Mouse (Mus musculus) MEL (cell line): ENCODE results near the gene Map3k20. TPM values are rescaled to one million over a fixed set of nuclear protein-coding genes. Genes with fewer than 3 reads are reported as not detected.

Source experiments
- DNase-seq: peaks from one replicate; pipeline ENCODE4 v3.0.0; 2011; ENCODE audit warnings: low read depth, low spot score
- H3K27ac ChIP-seq: 2 replicates; pipeline ENCODE4 v1.5.1; 2012; ENCODE audit warnings: low read depth, mild to moderate bottlenecking, control low read depth, low read length, moderate library complexity; ENCODE audit not compliant: control insufficient read depth
- H3K27me3 ChIP-seq, 2 experiments: fragments of 150-350 bp in 1 of 2; sonication (generic) in 1 of 2; 2 replicates each; pipeline ENCODE4 v1.6.1; 2012; ENCODE audit warnings: low read length in 2 of 2, mild to moderate bottlenecking in 2 of 2, improper control_type of control experiment in 1 of 2, moderate library complexity in 1 of 2; ENCODE audit not compliant: insufficient read depth in 2 of 2, control insufficient read depth in 1 of 2
- H3K36me3 ChIP-seq, 2 experiments: 2 replicates each; pipeline ENCODE4 v1.6.1; 2012 to 2014; ENCODE audit warnings: low read length in 2 of 2, improper control_type of control experiment in 1 of 2, inconsistent platforms in 1 of 2, mild to moderate bottlenecking in 1 of 2; ENCODE audit not compliant: insufficient read depth in 2 of 2, control insufficient read depth in 1 of 2
- H3K4me1 ChIP-seq, 2 experiments: fragments of 150-350 bp in 1 of 2; sonication (generic) in 1 of 2; 2 replicates each; pipeline ENCODE4 v1.6.1; 2012; ENCODE audit warnings: low read length in 2 of 2, improper control_type of control experiment in 1 of 2, mild to moderate bottlenecking in 1 of 2; ENCODE audit not compliant: insufficient read depth in 2 of 2, control insufficient read depth in 1 of 2
- H3K4me3 ChIP-seq, 2 experiments: fragments of 150-350 bp in 1 of 2; sonication (generic) in 1 of 2; 2 replicates each; pipeline ENCODE4 v1.5.1; 2012; ENCODE audit warnings: low read depth in 2 of 2, low read length in 2 of 2, mild to moderate bottlenecking in 2 of 2, moderate library complexity in 2 of 2, control low read depth in 1 of 2, improper control_type of control experiment in 1 of 2; ENCODE audit not compliant: control insufficient read depth in 1 of 2, insufficient read depth in 1 of 2
- H3K79me2 ChIP-seq: 2 replicates; pipeline ENCODE4 v1.6.1; 2012; ENCODE audit warnings: mild to moderate bottlenecking, low read length, moderate library complexity; ENCODE audit not compliant: control insufficient read depth, poor library complexity, insufficient read depth
- H3K9ac ChIP-seq: 2 replicates; pipeline ENCODE4 v1.6.1; 2012; ENCODE audit warnings: low read depth, mild to moderate bottlenecking, control low read depth, low read length, moderate library complexity; ENCODE audit not compliant: control insufficient read depth, poor library complexity, severe bottlenecking
- H3K9me3 ChIP-seq: fragments of 150-350 bp; sonication (generic); replicated peaks from 2 replicates; pipeline ENCODE4 v1.6.1; 2012; ENCODE audit warnings: mild to moderate bottlenecking, low read length, improper control_type of control experiment, moderate library complexity; ENCODE audit not compliant: insufficient read depth
- CHD2 ChIP-seq: IDR thresholded peaks from 2 replicates; pipeline ENCODE4 v1.6.1; 2011; ENCODE audit warnings: low read length, improper control_type of control experiment
- CTCF ChIP-seq, 3 experiments: IDR thresholded peaks in 2 of 3; conservative IDR thresholded peaks in 1 of 3; 2 replicates each; pipeline ENCODE4 v1.5.1; 2011 to 2012; ENCODE audit warnings: low read length in 3 of 3, low read depth in 2 of 3, mild to moderate bottlenecking in 2 of 3, improper control_type of control experiment in 1 of 3, inconsistent platforms in 1 of 3, mixed read lengths in 1 of 3, moderate library complexity in 1 of 3; ENCODE audit not compliant: control insufficient read depth in 1 of 3, insufficient read depth in 1 of 3, poor library complexity in 1 of 3, severe bottlenecking in 1 of 3
- E2F4 ChIP-seq: IDR thresholded peaks from 2 replicates; pipeline ENCODE4 v1.6.1; 2011; ENCODE audit warnings: low read depth, low read length, improper control_type of control experiment, borderline replicate concordance
- EP300 ChIP-seq, 2 experiments: IDR thresholded peaks; 2 replicates each; pipeline ENCODE4 v1.6.1; 2011; ENCODE audit warnings: improper control_type of control experiment in 2 of 2, low read length in 2 of 2, low read depth in 1 of 2, mild to moderate bottlenecking in 1 of 2
- ETS1 ChIP-seq: IDR thresholded peaks from 2 replicates; pipeline ENCODE4 v1.6.1; 2012; ENCODE audit warnings: low read depth, mild to moderate bottlenecking, inconsistent platforms, low read length, improper control_type of control experiment, moderate library complexity
- GATA1 ChIP-seq: IDR thresholded peaks from 2 replicates; pipeline ENCODE4 v1.6.1; 2011; ENCODE audit warnings: low read depth, low read length, improper control_type of control experiment
- HCFC1 ChIP-seq: IDR thresholded peaks from 2 replicates; pipeline ENCODE4 v1.6.1; 2012; ENCODE audit warnings: low read depth, mild to moderate bottlenecking, inconsistent platforms, low read length, improper control_type of control experiment, moderate library complexity
- KAT2A ChIP-seq: conservative IDR thresholded peaks from 2 replicates; pipeline ENCODE4 v1.6.1; 2012; ENCODE audit warnings: low read depth, low read length, improper control_type of control experiment, inconsistent platforms
- MAFK ChIP-seq: IDR thresholded peaks from 2 replicates; pipeline ENCODE4 v1.6.1; 2011; ENCODE audit warnings: low read depth, mild to moderate bottlenecking, low read length, improper control_type of control experiment, borderline replicate concordance
- MAX ChIP-seq: IDR thresholded peaks from 2 replicates; pipeline ENCODE4 v1.6.1; 2011; ENCODE audit warnings: low read length, improper control_type of control experiment
- MAZ ChIP-seq: IDR thresholded peaks from 2 replicates; pipeline ENCODE4 v1.6.1; 2012; ENCODE audit warnings: low read depth, mild to moderate bottlenecking, inconsistent platforms, low read length, improper control_type of control experiment
- MXI1 ChIP-seq: IDR thresholded peaks from 2 replicates; pipeline ENCODE4 v1.6.1; 2011; ENCODE audit warnings: mild to moderate bottlenecking, low read depth, low read length, improper control_type of control experiment
- NELFE ChIP-seq: IDR thresholded peaks from 2 replicates; pipeline ENCODE4 v1.6.1; 2011; ENCODE audit warnings: low read depth, low read length, improper control_type of control experiment
- NRF1 ChIP-seq: IDR thresholded peaks from 2 replicates; pipeline ENCODE4 v1.6.1; 2014; ENCODE audit warnings: low read depth, mild to moderate bottlenecking, inconsistent platforms, low read length, improper control_type of control experiment, moderate library complexity; ENCODE audit not compliant: poor library complexity, insufficient read depth, severe bottlenecking
- POLR2A ChIP-seq, 2 experiments: IDR thresholded peaks; 2 replicates each; pipeline ENCODE4 v1.6.1; 2011 to 2012; ENCODE audit warnings: low read length in 2 of 2, mild to moderate bottlenecking in 2 of 2, control low read depth in 1 of 2, improper control_type of control experiment in 1 of 2, low read depth in 1 of 2, moderate library complexity in 1 of 2; ENCODE audit not compliant: control insufficient read depth in 1 of 2, insufficient read depth in 1 of 2, poor library complexity in 1 of 2
- POLR2AphosphoS2 ChIP-seq: IDR thresholded peaks from 2 replicates; pipeline ENCODE4 v1.6.1; 2011; ENCODE audit warnings: low read length, improper control_type of control experiment
- RAD21 ChIP-seq: IDR thresholded peaks from 2 replicates; pipeline ENCODE4 v1.6.1; 2011; ENCODE audit warnings: mild to moderate bottlenecking, low read depth, low read length, improper control_type of control experiment
- RCOR1 ChIP-seq: IDR thresholded peaks from 2 replicates; pipeline ENCODE4 v1.6.1; 2012; ENCODE audit warnings: low read depth, mild to moderate bottlenecking, inconsistent platforms, low read length, improper control_type of control experiment
- SIN3A ChIP-seq: IDR thresholded peaks from 2 replicates; pipeline ENCODE4 v1.6.1; 2012; ENCODE audit warnings: low read length, improper control_type of control experiment, inconsistent platforms
- TBP ChIP-seq: IDR thresholded peaks from 2 replicates; pipeline ENCODE4 v1.8.0; 2011; ENCODE audit warnings: low read depth, low read length, improper control_type of control experiment
- TCF12 ChIP-seq: IDR thresholded peaks from 2 replicates; pipeline ENCODE4 v1.6.1; 2014; ENCODE audit warnings: low read depth, mild to moderate bottlenecking, inconsistent platforms, low read length, improper control_type of control experiment, moderate library complexity
- USF1 ChIP-seq: IDR thresholded peaks from 2 replicates; pipeline ENCODE4 v1.6.1; 2014; ENCODE audit warnings: low read depth, mild to moderate bottlenecking, inconsistent platforms, low read length, improper control_type of control experiment, moderate library complexity
- ZMIZ1 ChIP-seq: IDR thresholded peaks from 2 replicates; pipeline ENCODE4 v1.6.1; 2012; ENCODE audit warnings: low read depth, mild to moderate bottlenecking, inconsistent platforms, low read length, improper control_type of control experiment, moderate library complexity
- ZNF384 ChIP-seq: IDR thresholded peaks from 2 replicates; pipeline ENCODE4 v1.6.1; 2012; ENCODE audit warnings: low read depth, mild to moderate bottlenecking, inconsistent platforms, low read length, improper control_type of control experiment
- polyA plus RNA-seq, 2 experiments: library from polyadenylated mRNA; stranded (reverse) in 1 of 2; unstranded in 1 of 2; fragments of >175 nt in 1 of 2; fragments of >200 nt in 1 of 2; gene quantifications; 2 replicates each; pipeline versions ENCODE4 v1.2.1 to v1.2.4; 2012; ENCODE audit warnings: low replicate concordance in 2 of 2, low read depth in 1 of 2; ENCODE audit not compliant: insufficient read length in 2 of 2, insufficient read depth in 1 of 2, missing spikeins in 1 of 2
- total RNA-seq: library from RNA; depleted of rRNA; stranded (reverse); fragments of 300-350 nt; gene quantifications from 2 replicates; pipeline ENCODE4 v1.2.3, GENCODE M21; 2012

Map3k20 gene
- total and polyA plus RNA-seq, 3 experiments, result 7.4 to 9.6 TPM; not detected in 1

GRCm38 (mm10) chr2:72351329-72351728, 65.9 kb downstream of the Map3k20 start:
- Histone ChIP-seq H3K9ac (no peak overlapping the region), H3K27ac (no peak overlapping the region), H3K27me3 (no peaks in the 10 kb centered on the region), H3K4me3 (no peak overlapping the region), H3K36me3 (no peaks in the 10 kb centered on the region), H3K9me3 (no peaks in the 10 kb centered on the region), H3K79me2 (no peaks in the 10 kb centered on the region), H3K4me1 (no peaks in the 10 kb centered on the region)
- no peak for DNase-seq
- TF ChIP-seq TCF12, result no peak
- no peak for TF ChIP-seq POLR2A (IDR thresholded peaks at IDR 0.05; ENCODE audit: control insufficient read depth in 1 of 2, insufficient read depth in 1 of 2, low read depth in 1 of 2, low read length in 2 of 2, poor library complexity in 1 of 2)
- TF ChIP-seq HCFC1, result no peak
- no peak for TF ChIP-seq CHD2
- TF ChIP-seq EP300 (IDR thresholded peaks at IDR 0.05; ENCODE audit: low read depth in 1 of 2, low read length in 2 of 2), result no peak
- TF ChIP-seq SIN3A, result no peak
- no peak for TF ChIP-seq NRF1

GRCm38 (mm10) chr2:72351776-72352175, 66.3 kb downstream of the Map3k20 start:
- Histone ChIP-seq H3K9me3 (no peaks in the 10 kb centered on the region), H3K4me1 (no peaks in the 10 kb centered on the region), H3K36me3 (no peaks in the 10 kb centered on the region), H3K27ac (no peak overlapping the region), H3K9ac (no peak overlapping the region), H3K79me2 (no peaks in the 10 kb centered on the region), H3K4me3 (no peak overlapping the region), H3K27me3 (no peaks in the 10 kb centered on the region)
- TF ChIP-seq POLR2AphosphoS2, result no peak
- TF ChIP-seq MAFK, result no peak
- no peak for TF ChIP-seq E2F4
- TF ChIP-seq NELFE, result no peak
- no peak for TF ChIP-seq ZMIZ1
- no peak for TF ChIP-seq MAX
- no peak for TF ChIP-seq MXI1
- no peak for TF ChIP-seq CTCF (IDR thresholded peaks at IDR 0.05 in 2 of 3, conservative IDR thresholded peaks at IDR 0.05 in 1 of 3; ENCODE audit: control insufficient read depth in 1 of 3, insufficient read depth in 1 of 3, low read depth in 2 of 3, low read length in 3 of 3, poor library complexity in 1 of 3, severe bottlenecking in 1 of 3)
- TF ChIP-seq RCOR1, result no peak
- TF ChIP-seq HCFC1, result no peak
- no peak for TF ChIP-seq USF1
- TF ChIP-seq ZNF384, result no peak
- TF ChIP-seq GATA1, result no peak
- no peak for TF ChIP-seq MAZ
- no peak for TF ChIP-seq TBP
- TF ChIP-seq NRF1, result no peak
- TF ChIP-seq KAT2A, result no peak
- no peak for TF ChIP-seq ETS1
- TF ChIP-seq RAD21, result no peak
- no peak for TF ChIP-seq CHD2
- DNase-seq, result no peak
